Mouse (Mus musculus): Measurements from ENCODE around the gene Tcp10c. TPM values are rescaled to one million over a fixed set of nuclear protein-coding genes. Genes with fewer than 3 reads are reported as not detected.
"Not testable (repeated sequence)": the region's sequence is repeated elsewhere in the genome, so short reads cannot be mapped to it uniquely, and the experiment has no call there.

Tcp10c gene
- polyA plus RNA-seq, 1 experiment from 2014 or later, result not detected

DNA sequence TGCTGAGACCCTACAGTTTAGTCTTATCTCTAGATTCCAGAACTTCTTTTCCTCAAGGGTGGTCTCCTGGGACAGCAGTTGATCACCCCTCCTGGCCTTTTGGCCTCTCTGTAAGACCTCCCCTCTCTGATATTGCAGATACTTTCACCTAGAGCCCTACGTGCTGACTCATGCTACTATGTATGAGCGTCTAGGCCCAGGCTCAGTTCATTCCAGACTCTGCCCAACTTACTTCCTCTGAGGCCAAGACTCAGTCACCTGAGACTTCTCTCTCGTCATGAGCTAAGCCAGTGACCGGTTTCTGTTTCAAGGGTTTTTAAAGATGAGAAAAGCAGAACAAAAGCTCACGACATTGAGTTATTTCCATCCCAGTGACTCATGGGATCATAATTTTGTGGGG is 4.8 kb upstream of the Tcp10c start:
- 57% methylated on average over 4 of the region's 5 CpGs for WGBS (ENCODE audit: insufficient replicate concordance)

DNA sequence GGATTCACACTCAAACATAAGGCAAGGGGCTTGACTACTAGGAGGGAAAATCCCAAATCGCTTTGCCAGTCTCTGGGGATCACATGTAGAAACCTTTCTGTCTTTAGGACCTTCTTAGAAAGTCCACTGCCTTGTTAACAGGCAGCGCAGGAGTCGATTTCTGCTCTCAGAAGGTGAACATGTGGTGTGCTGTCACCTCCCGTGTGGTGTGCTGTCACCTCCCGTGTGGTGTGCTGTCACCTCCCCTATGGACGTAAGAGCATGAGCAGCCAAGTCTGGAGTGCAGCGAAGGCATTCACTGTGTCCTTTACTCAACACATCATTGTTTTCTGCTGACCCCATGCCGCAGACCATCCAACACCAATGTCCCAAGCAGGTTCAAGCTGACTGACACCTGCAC is 1.1 kb upstream of the Tcp10c start:
- not testable (repeated sequence) for H3K27me3 ChIP-seq; ATAC-seq (ENCODE audit: insufficient read depth)
- 61% methylated on average over 8 of the region's 8 CpGs for WGBS (ENCODE audit: insufficient replicate concordance)

More for the DNA sequence above, 4.8 kb upstream of the Tcp10c start:
- not testable (repeated sequence) for H3K27ac ChIP-seq (replicated peaks); H3K27me3 ChIP-seq; H3K4me1 ChIP-seq (replicated peaks); H3K4me3 ChIP-seq (replicated peaks); H3K9me3 ChIP-seq (replicated peaks); H3K36me3 ChIP-seq (replicated peaks); H3K9ac ChIP-seq; H3K4me2 ChIP-seq; ATAC-seq (ENCODE audit: insufficient read depth)

GRCm38 (mm10) chr17:13362489-13362888 is 8.1 kb downstream of the Tcp10c start:
- H3K27ac ChIP-seq (replicated peaks); H3K4me3 ChIP-seq (replicated peaks); H3K36me3 ChIP-seq (replicated peaks); H3K27me3 ChIP-seq; H3K9me3 ChIP-seq (replicated peaks); H3K9ac ChIP-seq; H3K4me1 ChIP-seq (replicated peaks); H3K4me2 ChIP-seq; ATAC-seq (ENCODE audit: insufficient read depth): not testable (repeated sequence)
- 64% methylated on average over 2 of the region's 2 CpGs for WGBS (ENCODE audit: insufficient replicate concordance)

More for the DNA sequence above, 1.1 kb upstream of the Tcp10c start:
- H3K9me3 ChIP-seq (replicated peaks), result peaks cover 11% of the 10 kb centered on the region
- not testable (repeated sequence) for H3K4me2 ChIP-seq; H3K4me1 ChIP-seq (replicated peaks); H3K27ac ChIP-seq (replicated peaks); H3K9ac ChIP-seq; H3K36me3 ChIP-seq (replicated peaks); H3K4me3 ChIP-seq (replicated peaks)

DNA sequence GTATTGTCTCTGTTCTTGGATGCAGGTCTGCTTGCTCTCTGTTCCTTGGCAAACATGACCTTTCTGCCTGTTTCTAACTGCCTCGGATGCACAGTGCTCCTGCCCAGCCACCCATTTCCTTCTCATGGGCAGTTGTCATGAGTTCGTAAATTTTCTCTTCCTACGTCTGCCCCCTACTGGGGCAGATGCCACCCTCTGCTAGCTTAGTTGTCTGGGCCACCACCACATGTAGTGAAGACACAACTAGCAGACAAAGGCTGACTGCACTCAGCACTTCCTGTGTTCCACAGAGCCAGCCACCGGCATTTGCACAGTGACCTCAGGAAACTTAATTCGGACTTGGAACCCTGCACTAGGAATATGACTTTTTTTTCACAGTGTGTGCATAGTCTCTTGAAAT is 9.4 kb downstream of the Tcp10c start:
- not testable (repeated sequence) for H3K4me2 ChIP-seq; H3K27me3 ChIP-seq; H3K27ac ChIP-seq (replicated peaks); H3K9me3 ChIP-seq (replicated peaks); ATAC-seq (ENCODE audit: insufficient read depth); H3K36me3 ChIP-seq (replicated peaks); H3K9ac ChIP-seq; H3K4me1 ChIP-seq (replicated peaks); H3K4me3 ChIP-seq (replicated peaks)
- WGBS (ENCODE audit: insufficient replicate concordance), result 66% methylated on average over 4 of the region's 5 CpGs

DNA sequence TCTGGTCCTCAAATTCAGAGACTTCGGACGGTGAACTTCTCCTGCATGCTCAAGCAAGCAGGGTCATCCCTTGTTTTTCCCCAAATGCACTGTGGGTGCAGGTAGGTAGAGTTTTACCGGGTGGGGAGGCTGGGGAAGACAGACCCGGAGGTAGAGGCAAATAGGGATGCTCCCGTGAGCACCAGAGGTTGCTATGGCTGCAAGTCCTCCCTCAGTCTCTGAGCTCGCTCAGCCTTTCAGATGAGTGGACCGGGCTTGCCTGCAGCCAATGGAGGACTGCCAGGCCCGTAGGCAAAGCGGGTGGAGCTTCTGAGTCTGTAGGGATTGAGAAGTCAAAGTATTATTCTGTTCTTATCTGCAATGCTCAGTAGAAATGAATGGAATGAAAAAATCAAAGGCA is 9.8 kb downstream of the Tcp10c start:
- not testable (repeated sequence) for H3K9ac ChIP-seq; H3K27me3 ChIP-seq; ATAC-seq (ENCODE audit: insufficient read depth); H3K27ac ChIP-seq (replicated peaks); H3K4me2 ChIP-seq; H3K4me1 ChIP-seq (replicated peaks); H3K9me3 ChIP-seq (replicated peaks); H3K4me3 ChIP-seq (replicated peaks); H3K36me3 ChIP-seq (replicated peaks)
- WGBS (ENCODE audit: insufficient replicate concordance), result 68% methylated on average over 9 of the region's 9 CpGs

DNA sequence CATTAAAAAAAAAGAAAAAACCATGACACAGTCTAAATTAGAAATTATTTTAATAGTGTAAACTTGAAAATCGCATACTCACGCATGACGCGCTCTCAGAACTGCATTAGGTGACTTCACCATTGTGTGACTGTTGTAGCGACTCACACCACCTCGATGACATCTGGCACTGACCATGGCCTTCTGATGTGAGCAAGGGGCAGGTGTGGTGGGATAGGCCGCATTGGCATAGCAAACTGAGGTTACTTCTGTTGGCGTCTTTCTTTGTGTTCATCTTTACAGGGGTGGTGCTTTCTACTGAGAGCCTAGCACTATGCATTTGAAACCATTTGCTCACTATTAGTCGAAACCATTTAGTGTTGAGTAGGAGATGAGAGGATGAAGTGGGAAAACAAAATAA is 12.8 kb downstream of the Tcp10c start:
- not testable (repeated sequence) for ATAC-seq (ENCODE audit: insufficient read depth)

DNA sequence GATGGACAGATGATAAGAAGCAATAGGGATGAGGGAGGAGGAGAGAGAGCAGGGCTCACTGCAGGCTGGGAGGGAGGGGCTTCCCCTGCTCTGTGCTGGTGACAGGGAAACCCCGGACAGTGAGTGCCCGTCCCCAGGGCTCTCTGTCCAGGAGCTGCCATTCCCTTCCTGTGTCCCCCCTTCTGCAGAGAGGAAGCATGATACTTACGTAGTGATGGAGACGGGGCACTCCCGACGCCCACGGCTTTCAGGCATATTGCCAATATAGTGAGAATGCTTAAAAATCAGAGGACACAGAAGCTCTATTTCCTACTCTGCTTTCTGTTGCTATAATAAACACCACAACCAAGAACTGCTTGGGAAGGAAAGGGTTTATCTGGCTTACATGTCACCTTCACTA is 14.3 kb downstream of the Tcp10c start:
- H3K27me3 ChIP-seq; H3K27ac ChIP-seq (replicated peaks); H3K9ac ChIP-seq; ATAC-seq (ENCODE audit: insufficient read depth); H3K4me2 ChIP-seq; H3K4me3 ChIP-seq (replicated peaks); H3K4me1 ChIP-seq (replicated peaks); H3K9me3 ChIP-seq (replicated peaks); H3K36me3 ChIP-seq (replicated peaks): not testable (repeated sequence)
- WGBS (ENCODE audit: insufficient replicate concordance), result 74% methylated on average over 7 of the region's 7 CpGs

More for the DNA sequence above, 12.8 kb downstream of the Tcp10c start:
- H3K27me3 ChIP-seq; H3K27ac ChIP-seq (replicated peaks); H3K4me1 ChIP-seq (replicated peaks); H3K9ac ChIP-seq; H3K36me3 ChIP-seq (replicated peaks); H3K9me3 ChIP-seq (replicated peaks); H3K4me2 ChIP-seq; H3K4me3 ChIP-seq (replicated peaks): not testable (repeated sequence)
- WGBS (ENCODE audit: insufficient replicate concordance), result 71% methylated on average over 9 of the region's 9 CpGs

GRCm38 (mm10) chr17:13370746-13371145 is 16.4 kb downstream of the Tcp10c start:
- H3K4me3 ChIP-seq (replicated peaks); H3K4me2 ChIP-seq; H3K9ac ChIP-seq; H3K27ac ChIP-seq (replicated peaks); H3K9me3 ChIP-seq (replicated peaks); ATAC-seq (ENCODE audit: insufficient read depth); H3K36me3 ChIP-seq (replicated peaks); H3K27me3 ChIP-seq; H3K4me1 ChIP-seq (replicated peaks): not testable (repeated sequence)
- 61% methylated on average over 6 of the region's 6 CpGs for WGBS (ENCODE audit: insufficient replicate concordance)

DNA sequence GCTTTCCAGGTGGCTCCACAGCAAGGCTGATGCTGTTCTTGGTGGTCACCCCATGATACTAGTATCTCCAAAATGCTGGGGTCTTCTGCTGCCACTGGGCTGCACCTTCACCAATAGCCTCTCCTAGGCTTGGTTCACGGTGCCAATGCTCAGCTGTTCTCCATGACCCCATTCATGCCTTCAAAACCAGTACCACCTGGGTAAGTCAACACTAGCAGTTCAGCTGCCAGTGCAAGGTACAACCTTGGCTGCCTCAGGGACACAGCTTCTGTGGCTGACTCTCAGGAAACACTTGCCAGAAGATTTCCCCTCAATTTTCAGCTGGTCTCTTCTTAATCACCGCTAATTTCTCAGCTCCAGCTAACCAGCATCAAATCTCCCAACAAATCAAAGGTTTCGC is 24.0 kb downstream of the Tcp10c start:
- not testable (repeated sequence) for H3K4me1 ChIP-seq (replicated peaks); H3K9ac ChIP-seq; H3K4me2 ChIP-seq; H3K27me3 ChIP-seq; H3K4me3 ChIP-seq (replicated peaks); H3K9me3 ChIP-seq (replicated peaks); ATAC-seq (ENCODE audit: insufficient read depth); H3K36me3 ChIP-seq (replicated peaks); H3K27ac ChIP-seq (replicated peaks)
- WGBS (ENCODE audit: insufficient replicate concordance), result 59% methylated on average over 3 of the region's 3 CpGs

- not testable (repeated sequence) for H3K36me3 ChIP-seq (replicated peaks); H3K9ac ChIP-seq; ATAC-seq (ENCODE audit: insufficient read depth); H3K9me3 ChIP-seq (replicated peaks); H3K4me1 ChIP-seq (replicated peaks); H3K27me3 ChIP-seq; H3K27ac ChIP-seq (replicated peaks); H3K4me3 ChIP-seq (replicated peaks); H3K4me2 ChIP-seq
- 60% methylated on average over 7 of the region's 7 CpGs for WGBS (ENCODE audit: insufficient replicate concordance)
Measured at GRCm38 (mm10) chr17:13379951-13380615, 25.7 kb downstream of the Tcp10c start.

- H3K4me2 ChIP-seq; H3K27me3 ChIP-seq; H3K4me3 ChIP-seq (replicated peaks); H3K36me3 ChIP-seq (replicated peaks); H3K27ac ChIP-seq (replicated peaks); ATAC-seq (ENCODE audit: insufficient read depth); H3K4me1 ChIP-seq (replicated peaks); H3K9ac ChIP-seq: not testable (repeated sequence)
- 71% methylated on average over 2 of the region's 2 CpGs for WGBS (ENCODE audit: insufficient replicate concordance)
- H3K9me3 ChIP-seq (replicated peaks), result peaks cover 11% of the 10 kb centered on the region
Measured at GRCm38 (mm10) chr17:13381286-13381685, 26.9 kb downstream of the Tcp10c start.

- H3K27ac ChIP-seq (replicated peaks); ATAC-seq (ENCODE audit: insufficient read depth); H3K4me3 ChIP-seq (replicated peaks); H3K4me1 ChIP-seq (replicated peaks); H3K4me2 ChIP-seq; H3K9me3 ChIP-seq (replicated peaks); H3K36me3 ChIP-seq (replicated peaks); H3K9ac ChIP-seq; H3K27me3 ChIP-seq: not testable (repeated sequence)
- WGBS (ENCODE audit: insufficient replicate concordance), result 70% methylated on average over 1 of the region's 4 CpGs
Measured at GRCm38 (mm10) chr17:13391020-13391419, 36.6 kb downstream of the Tcp10c start.
